ENCODE assay signal across 17 mouse cellular contexts in genomic region chr17:70485668-70486067, GRCm38 (mm10).
DNase-seq lines count a peak whose midpoint lies in the region; ATAC-seq and TF ChIP-seq lines count a peak whose summit lies in the region.
"Had no signal": no experiment of that assay in that cellular context is flagged by ENCODE, and none has a peak within 500 bp of the region (broad histone marks: within the 10 kb centered on the region; RNA-seq: fewer than 3 reads in every experiment).

No protein-coding gene starts in this region.

- ATAC-seq in frontal cortex, adult (ENCODE audit: low TSS enrichment) = 0 out of 2 replicates have a peak, but pooled peaks have one; percentile 17
- ATAC-seq in inflammation-experienced regulatory T-cells, adult 6 months = peak; percentile 58
- ATAC-seq in kidney, embryonic 15.5 days (replicated peaks; ENCODE audit: low FRiP score) = no peak
- no peak for ATAC-seq in erythroblast, adult 5-6 weeks (replicated peaks; ENCODE audit: low FRiP score, poor library complexity, severe bottlenecking)
- ATAC-seq: intestine, embryonic 16.5 days; midbrain, embryonic 13.5 days had no signal

- H3K36me3 ChIP-seq in CH12.LX (replicated peaks in 1 of 2; ENCODE audit: control insufficient read depth in 1 of 2, insufficient read depth in 1 of 2, low read length in 1 of 2) = no peaks in the 10 kb centered on the region
- no peaks in the 10 kb centered on the region for H3K36me3 ChIP-seq in kidney, embryonic 15.5 days
- H3K36me3 ChIP-seq: embryonic facial prominence, embryonic 12.5 days; heart, embryonic 13.5 days; limb, embryonic 12.5 days; liver, embryonic 15.5 days; midbrain, embryonic 13.5 days; stomach, embryonic 15.5 days had no signal

- no peak overlapping the region for H3K27ac ChIP-seq in CH12.LX (ENCODE audit: insufficient read depth, low read depth)
- no peak overlapping the region for H3K27ac ChIP-seq in kidney, embryonic 15.5 days
- H3K27ac ChIP-seq: embryonic facial prominence, embryonic 12.5 days; gastrocnemius, adult 2 months; heart, embryonic 13.5 days; limb, embryonic 12.5 days; liver, embryonic 15.5 days; midbrain, embryonic 13.5 days; stomach, embryonic 15.5 days had no signal

- peaks cover 5 to 11% of the 10 kb centered on the region in 2 experiments; a peak in 2 of 4 replicates for H3K4me1 ChIP-seq in CH12.LX (ENCODE audit: control insufficient read depth in 1 of 2, insufficient read depth in 2 of 2)
- H3K4me1 ChIP-seq in kidney, embryonic 15.5 days = no peaks in the 10 kb centered on the region
- H3K4me1 ChIP-seq: embryonic facial prominence, embryonic 12.5 days; heart, embryonic 13.5 days; limb, embryonic 12.5 days; liver, embryonic 15.5 days; midbrain, embryonic 13.5 days; stomach, embryonic 15.5 days had no signal

- 92% methylated on average over 4 of the region's 4 CpGs for WGBS in kidney, embryonic 15.5 days

- in situ Hi-C loops in CH12.LX (cut with MboI; ENCODE audit: low pct_ligation_motif_present, low pct_unique_long_range_greater_than_20kb, low sequenced_read_pairs) = no loop called here

- no peaks in the 10 kb centered on the region for H3K9me3 ChIP-seq in CH12.LX (replicated peaks; ENCODE audit: low read length)
- no peaks in the 10 kb centered on the region for H3K9me3 ChIP-seq in kidney, embryonic 15.5 days (replicated peaks)
- H3K9me3 ChIP-seq: embryonic facial prominence, embryonic 12.5 days; heart, embryonic 13.5 days; limb, embryonic 12.5 days; liver, embryonic 15.5 days; midbrain, embryonic 13.5 days; stomach, embryonic 15.5 days had no signal

- DNase-seq in frontal cortex, postnatal 25 days (ENCODE audit: low spot score in 2 of 2) = no peak
- DNase-seq in CH12.LX (ENCODE audit: extremely low read depth) = peak; percentile 63
- DNase-seq in cerebellum, adult 9-10 months = peak; percentile 78
- DNase-seq in yolk sac, embryonic 10.5 days (ENCODE audit: low spot score) = no peak
- DNase-seq: gastrocnemius, adult 2 months; kidney, postnatal 14 days had no signal

- dilution Hi-C loops in CH12.LX (cut with MboI; ENCODE audit: extremely low pct_ligation_motif_present, extremely low pct_unique_long_range_greater_than_20kb, low sequenced_read_pairs) = no loop called here

- no peaks in the 10 kb centered on the region for H3K79me2 ChIP-seq in CH12.LX (replicated peaks; ENCODE audit: control insufficient read depth, extremely low read depth, insufficient read depth, poor library complexity, severe bottlenecking)

- no peak for TF ChIP-seq CTCF in CH12.LX (conservative IDR thresholded peaks at IDR 0.05 in 1 of 2, IDR thresholded peaks at IDR 0.05 in 1 of 2; ENCODE audit: low read depth in 2 of 2, low read length in 2 of 2)

- TF ChIP-seq POLR2A in CH12.LX (IDR thresholded peaks at IDR 0.05; ENCODE audit: low read depth, low read length) = no peak

- TF ChIP-seq RAD21 in CH12.LX (IDR thresholded peaks at IDR 0.05; ENCODE audit: low read depth, low read length) = no peak

- H3K4me3 ChIP-seq in CH12.LX (replicated peaks in 1 of 3; ENCODE audit: low read depth in 2 of 3, low read length in 2 of 3, poor library complexity in 1 of 3) = peak overlapping the region in 2 of 3 experiments; percentile 7 to 41
- H3K4me3 ChIP-seq in kidney, embryonic 15.5 days (replicated peaks) = no peak overlapping the region
- H3K4me3 ChIP-seq: embryonic facial prominence, embryonic 12.5 days; gastrocnemius, adult 2 months; heart, embryonic 13.5 days; limb, embryonic 12.5 days; liver, embryonic 15.5 days; midbrain, embryonic 13.5 days; stomach, embryonic 15.5 days had no signal

- H3K27me3 ChIP-seq in CH12.LX (replicated peaks) = no peaks in the 10 kb centered on the region
- H3K27me3 ChIP-seq in kidney, embryonic 15.5 days = no peaks in the 10 kb centered on the region
- H3K27me3 ChIP-seq: embryonic facial prominence, embryonic 12.5 days; heart, embryonic 13.5 days; limb, embryonic 12.5 days; liver, embryonic 15.5 days; midbrain, embryonic 13.5 days; stomach, embryonic 15.5 days had no signal

- H3K9ac ChIP-seq in CH12.LX (ENCODE audit: insufficient read depth, low read depth) = no peak overlapping the region
- no peak overlapping the region for H3K9ac ChIP-seq in kidney, embryonic 15.5 days
- H3K9ac ChIP-seq: embryonic facial prominence, embryonic 12.5 days; heart, embryonic 13.5 days; limb, embryonic 12.5 days; liver, embryonic 15.5 days; midbrain, embryonic 13.5 days; stomach, embryonic 15.5 days had no signal

- peak; percentile 70 for TF ChIP-seq EP300 in CH12.LX (IDR thresholded peaks at IDR 0.05; ENCODE audit: low read length)

- peak overlapping the region; percentile 94 for H3K4me2 ChIP-seq in CH12.LX (ENCODE audit: insufficient read depth, low read depth, poor library complexity, severe bottlenecking)
- H3K4me2 ChIP-seq in kidney, embryonic 15.5 days = no peak overlapping the region
- H3K4me2 ChIP-seq: embryonic facial prominence, embryonic 12.5 days; heart, embryonic 13.5 days; limb, embryonic 12.5 days; liver, embryonic 15.5 days; midbrain, embryonic 13.5 days; stomach, embryonic 15.5 days had no signal

TF ChIP-seq in CH12.LX, 34 proteins besides CTCF, POLR2A, EP300 and RAD21:
- TF ChIP-seq JUND (conservative IDR thresholded peaks at IDR 0.05; ENCODE audit: low read depth, low read length) (peak; percentile 71; the same call in 1 of the 2 replicates), USF1 (IDR thresholded peaks at IDR 0.05; ENCODE audit: low read depth, low read length) (no peak), IRF4 (IDR thresholded peaks at IDR 0.05; ENCODE audit: low read depth, low read length) (peak; percentile 80), MYC (IDR thresholded peaks at IDR 0.05; ENCODE audit: low read depth, low read length) (no peak), KAT2A (IDR thresholded peaks at IDR 0.05; ENCODE audit: insufficient replicate concordance, low read length) (no peak), MEF2A (IDR thresholded peaks at IDR 0.05; ENCODE audit: borderline replicate concordance, low read depth, low read length) (no peak), NRF1 (IDR thresholded peaks at IDR 0.05; ENCODE audit: low read depth, low read length) (no peak), MXI1 (IDR thresholded peaks at IDR 0.05; ENCODE audit: low read depth, low read length) (0 out of 2 replicates have a peak, but pooled peaks have one; percentile 22), MAX (IDR thresholded peaks at IDR 0.05; ENCODE audit: low read length) (no peak), ELF1 (IDR thresholded peaks at IDR 0.05; ENCODE audit: low read depth, low read length) (no peak), NELFE (IDR thresholded peaks at IDR 0.05; ENCODE audit: low read depth, low read length) (no peak), SIN3A (IDR thresholded peaks at IDR 0.05; ENCODE audit: low read length) (no peak), MAFK (IDR thresholded peaks at IDR 0.05; ENCODE audit: insufficient replicate concordance, low read length) (no peak), BHLHE40 (IDR thresholded peaks at IDR 0.05; ENCODE audit: low read depth, low read length) (peak; percentile 35; the same call in 1 of the 2 replicates), MAZ (IDR thresholded peaks at IDR 0.05; ENCODE audit: low read depth, low read length) (no peak), SMC3 (IDR thresholded peaks at IDR 0.05; ENCODE audit: low read depth, low read length) (no peak), HCFC1 (IDR thresholded peaks at IDR 0.05; ENCODE audit: low read depth, low read length) (no peak), ETS1 (conservative IDR thresholded peaks at IDR 0.05; ENCODE audit: low read depth, low read length) (peak; percentile 41), ZMIZ1 (IDR thresholded peaks at IDR 0.05; ENCODE audit: low read depth, low read length) (no peak), TBP (conservative IDR thresholded peaks at IDR 0.05; ENCODE audit: low read depth, low read length) (no peak), JUN (IDR thresholded peaks at IDR 0.05; ENCODE audit: insufficient read depth, low read depth, low read length) (peak; percentile 24; the same call in 1 of the 2 replicates), USF2 (conservative IDR thresholded peaks at IDR 0.05; ENCODE audit: low read depth, low read length) (no peak), POLR2AphosphoS2 (IDR thresholded peaks at IDR 0.05; ENCODE audit: low read depth, low read length) (no peak)

Comparison
In these comparisons a context has a peak if more than half of its experiments do, and no peak if none do; other contexts are left out.
1. ATAC-seq: peak in frontal cortex, adult (single experiment) and inflammation-experienced regulatory T-cells, adult 6 months (single experiment); none in kidney, embryonic 15.5 days (single experiment) and erythroblast, adult 5-6 weeks (single experiment).
2. DNase-seq: peak in CH12.LX (single experiment) and cerebellum, adult 9-10 months (single experiment); none in frontal cortex, postnatal 25 days (0 of 2) and yolk sac, embryonic 10.5 days (single experiment).